Mouse (Mus musculus) embryonic stem cell, embryonic (primary cell): ENCODE data around the gene Luc7l3.

ENCODE experiments used
- CTCF ChIA-PET, 4 experiments: fragments of 300-600 bp in 2 of 4; fragments of 350-600 bp in 2 of 4; sonication (Branson Sonifier 250); formaldehyde crosslinking; loops; one replicate each; lab custom pipeline; 2022; ENCODE audit warnings: inconsistent platforms in 2 of 4; lab: Charles Lee
- POLR2A ChIA-PET, 4 experiments: fragments of 300-600 bp in 2 of 4; fragments of 350-600 bp in 2 of 4; sonication (Branson Sonifier 250); formaldehyde crosslinking; loops; one replicate each; lab custom pipeline; 2022; ENCODE audit warnings: antibody characterized with exemption in 4 of 4, inconsistent platforms in 1 of 4; lab: Charles Lee

The Luc7l3 gene

DNA sequence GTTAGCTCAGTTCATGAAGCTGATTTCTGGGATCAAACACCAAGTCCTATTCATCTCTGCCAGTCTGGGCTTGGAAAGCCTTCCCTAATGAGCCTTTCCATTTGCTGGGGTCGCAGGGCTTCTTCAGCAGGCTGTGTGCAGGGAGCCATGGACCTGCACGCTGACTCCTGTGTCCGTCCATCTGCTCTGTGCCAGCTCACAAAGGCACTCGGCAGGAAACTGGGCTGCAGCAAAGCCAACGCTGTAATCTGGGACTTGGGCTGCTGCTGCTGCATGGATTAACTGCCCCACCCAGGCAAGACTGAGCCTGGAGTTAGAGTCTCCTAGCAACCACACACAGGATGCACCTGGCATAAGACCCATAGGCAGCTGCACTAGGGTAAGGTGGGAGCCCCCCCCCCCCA, 22.2 kb upstream of the Luc7l3 start:
- ChIA-PET POLR2A (interaction anchor here in 2 of 4 experiments (0.6 to 2.0 kb wide), 3 partner anchors 16 to 108 kb away, joined by 3 to 5 read pairs (median 4); partner anchors contain the start of gene Ankrd40 (in 1 of the 2)), CTCF (interaction anchor here in 2 of 4 experiments (0.7 to 2.2 kb wide), 3 partner anchors 142 to 156 kb away, joined by 4 to 8 read pairs (median 5); partner anchors contain the start of genes Spata20 (in 2 of the 2) and Epn3 (in 1 of the 2))

DNA sequence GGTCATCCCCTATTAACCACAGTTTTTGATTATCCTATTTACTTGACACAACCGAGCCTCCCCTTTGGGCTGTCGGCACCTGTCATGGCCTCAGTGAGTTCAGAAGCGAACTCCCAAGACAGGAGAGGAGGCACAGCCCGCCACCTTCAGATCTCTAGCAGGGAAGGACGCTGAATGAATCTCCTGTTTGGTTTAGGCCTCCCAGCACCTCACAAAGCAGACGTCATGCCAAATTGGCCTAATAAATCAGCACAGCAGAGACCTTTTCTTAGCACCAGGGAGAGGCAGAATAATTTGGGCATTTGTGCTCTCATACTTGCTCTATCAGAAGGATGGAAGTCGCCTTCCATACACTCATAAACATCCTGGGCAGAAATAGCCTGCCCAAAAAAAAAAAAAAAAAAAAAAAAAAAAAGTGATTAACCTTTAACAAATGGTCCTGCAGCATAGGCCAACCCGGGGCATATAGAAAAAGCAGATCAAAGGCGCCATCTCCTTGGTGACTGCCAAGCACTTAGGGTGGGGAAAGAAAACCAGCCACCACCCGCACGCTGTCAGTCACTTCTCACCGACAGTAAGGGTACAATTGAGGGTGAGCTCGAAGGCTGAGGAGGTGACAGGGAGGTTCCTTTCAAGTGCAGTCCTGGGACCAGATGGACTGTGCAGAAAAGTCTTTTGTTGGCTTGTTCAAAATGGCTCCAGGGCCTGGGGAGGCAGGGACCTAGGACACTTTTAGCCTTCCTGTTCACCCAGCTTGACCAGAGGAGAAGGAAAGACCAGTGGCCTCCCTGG, 20.5 kb upstream of the Luc7l3 start:
- CTCF ChIA-PET: interaction anchor here in 3 of 4 experiments (1.2 to 2.2 kb wide), 3 partner anchors 144 to 207 kb away, joined by 3 to 8 read pairs (median 5); partner anchors contain the start of genes Spata20 (in 2 of the 3) and Rsad1 (in 1 of the 3)
- POLR2A ChIA-PET: interaction anchor here in 3 of 4 experiments (0.7 to 2.0 kb wide), 6 partner anchors 12 to 323 kb away, joined by 3 to 7 read pairs (median 4); partner anchors contain the start of gene Ankrd40 (in 1 of the 3)

- CTCF ChIA-PET: interaction anchor here in 2 of 4 experiments (0.5 to 3.2 kb wide), 7 partner anchors 10 to 340 kb away, joined by 3 to 15 read pairs (median 4); partner anchors contain the start of gene Spata20 (in 2 of the 2)
- POLR2A ChIA-PET: interaction anchor here in 3 of 4 experiments (0.8 to 2.4 kb wide), 6 partner anchors 9 to 208 kb away, joined by 3 to 8 read pairs (median 6); partner anchors contain the start of genes Ankrd40 (in 1 of the 3), Luc7l3 (in 1 of the 3) and Rsad1 (in 1 of the 3)
Observed at GRCm38 (mm10) chr11:94340948-94341933, 19.5 kb upstream of the Luc7l3 start.

- ChIA-PET POLR2A (interaction anchor here in 3 of 4 experiments (0.8 to 2.4 kb wide), 10 partner anchors 9 to 209 kb away, joined by 3 to 9 read pairs (median 4); partner anchors contain the start of genes Ankrd40 (in 2 of the 3), Luc7l3 (in 1 of the 3) and Rsad1 (in 1 of the 3)), CTCF (interaction anchor here (0.6 to 3.2 kb wide), 23 partner anchors 9 to 244 kb away, joined by 3 to 15 read pairs (median 3); partner anchors contain the start of genes Spata20 (in 2 of the 4) and Ankrd40 (in 1 of the 4))
Observed at GRCm38 (mm10) chr11:94339732-94340585, 18.2 kb upstream of the Luc7l3 start.

DNA sequence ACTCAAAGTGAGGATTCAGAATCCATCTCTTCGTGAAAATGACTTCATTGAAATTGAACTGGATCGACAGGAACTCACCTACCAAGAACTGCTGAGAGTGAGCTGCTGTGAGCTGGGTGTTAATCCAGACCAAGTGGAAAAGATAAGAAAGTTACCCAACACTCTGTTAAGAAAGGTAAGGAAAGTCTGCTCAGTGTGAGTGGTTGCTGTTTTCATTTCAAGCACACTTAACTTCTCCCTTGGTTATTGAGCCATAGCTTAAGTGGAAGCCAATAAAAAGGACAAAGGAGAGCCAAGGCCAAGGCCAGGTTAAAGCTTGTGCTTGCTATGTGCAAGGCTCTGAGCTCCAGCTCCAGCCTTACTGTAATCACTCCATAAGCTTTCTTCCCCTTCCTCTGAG, 16.6 kb upstream of the Luc7l3 start:
- CTCF ChIA-PET: interaction anchor here in 2 of 4 experiments (0.8 to 3.2 kb wide), 4 partner anchors 9 to 210 kb away, joined by 3 to 15 read pairs (median 8); partner anchors contain the start of gene Spata20 (in 2 of the 2)

GRCm38 (mm10) chr11:94336551-94336950, 14.8 kb upstream of the Luc7l3 start:
- CTCF ChIA-PET: interaction anchor here in 1 of 4 experiments (2.6 kb wide), 1 partner anchor 149 kb away, joined by 12 read pairs; the partner anchor contains the start of gene Spata20
- POLR2A ChIA-PET: interaction anchor here in 2 of 4 experiments (0.6 to 1.2 kb wide), 3 partner anchors 76 to 134 kb away, joined by 3 to 4 read pairs (median 3); no protein-coding TSS in a partner anchor

More for the DNA sequence above, 16.6 kb upstream of the Luc7l3 start:
- POLR2A ChIA-PET: interaction anchor here in 3 of 4 experiments (0.5 to 2.0 kb wide), 7 partner anchors 9 to 1623 kb away, joined by 3 to 9 read pairs (median 4); partner anchors contain the start of gene Ankrd40 (in 1 of the 3)

GRCm38 (mm10) chr11:94334386-94334968, 12.7 kb upstream of the Luc7l3 start:
- ChIA-PET CTCF (interaction anchor here in 1 of 4 experiments (0.5 kb wide), 1 partner anchor 240 kb away, joined by 3 read pairs; no protein-coding TSS in a partner anchor), POLR2A (interaction anchor here in 2 of 4 experiments (0.6 to 1.8 kb wide), 7 partner anchors 10 to 124 kb away, joined by 3 to 6 read pairs (median 4); partner anchors contain the start of genes Luc7l3 (in 1 of the 2) and Tob1 (in 1 of the 2))

DNA sequence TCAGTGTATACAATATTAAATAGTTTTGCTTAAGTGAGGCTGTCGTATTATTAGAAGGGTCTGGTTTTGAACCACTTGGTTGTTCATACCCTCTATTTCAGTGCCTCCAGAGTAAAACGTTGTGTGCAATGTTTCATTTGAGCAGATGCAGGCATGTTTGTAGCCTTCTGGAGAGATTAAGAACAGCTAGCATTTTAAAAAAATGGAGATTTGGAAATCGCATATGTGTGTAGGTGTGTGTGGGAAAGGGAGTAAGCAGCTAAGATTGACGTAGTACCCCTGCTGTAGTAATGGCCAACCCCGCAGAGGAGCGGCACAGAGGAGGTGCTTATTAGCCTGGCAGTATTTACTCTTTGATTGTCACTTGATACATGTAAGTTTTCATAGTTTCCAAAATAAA, 10.9 kb upstream of the Luc7l3 start:
- ChIA-PET POLR2A (interaction anchor here in 2 of 4 experiments (0.9 to 1.8 kb wide), 2 partner anchors 19 kb away, joined by 3 to 5 read pairs; no protein-coding TSS in a partner anchor), CTCF (interaction anchor here in 1 of 4 experiments (1.1 kb wide), 1 partner anchor 25 kb away, joined by 3 read pairs; no protein-coding TSS in a partner anchor)

DNA sequence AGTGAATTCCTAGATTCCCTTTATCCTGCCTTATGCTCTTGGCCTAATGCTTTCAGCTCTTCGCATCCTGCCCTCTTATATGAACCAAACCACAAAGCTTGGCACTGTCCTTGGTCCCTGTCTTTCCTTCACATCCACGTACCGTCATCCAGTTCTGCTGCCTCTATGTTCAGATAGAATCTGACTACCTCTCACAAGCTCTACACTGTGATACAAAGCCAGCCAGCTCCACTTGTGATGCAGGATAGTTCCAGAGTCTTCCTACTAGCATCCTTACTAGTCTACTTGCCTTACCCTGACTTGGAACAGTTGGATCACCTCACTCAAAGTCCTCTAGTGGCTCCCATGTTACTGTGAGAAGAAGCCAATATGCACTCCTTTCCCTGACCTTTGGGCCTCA, 8.4 kb upstream of the Luc7l3 start:
- ChIA-PET POLR2A (interaction anchor here in 2 of 4 experiments (0.8 to 5.0 kb wide), 14 partner anchors 8 to 240 kb away, joined by 3 to 91 read pairs (median 4); partner anchors contain the start of genes Luc7l3 (in 2 of the 2), Spata20 (in 1 of the 2) and Tob1 (in 1 of the 2)), CTCF (interaction anchor here in 3 of 4 experiments (0.6 to 1.7 kb wide), 8 partner anchors 9 to 197 kb away, joined by 3 to 12 read pairs (median 4); partner anchors contain the start of gene Spata20 (in 2 of the 3))

DNA sequence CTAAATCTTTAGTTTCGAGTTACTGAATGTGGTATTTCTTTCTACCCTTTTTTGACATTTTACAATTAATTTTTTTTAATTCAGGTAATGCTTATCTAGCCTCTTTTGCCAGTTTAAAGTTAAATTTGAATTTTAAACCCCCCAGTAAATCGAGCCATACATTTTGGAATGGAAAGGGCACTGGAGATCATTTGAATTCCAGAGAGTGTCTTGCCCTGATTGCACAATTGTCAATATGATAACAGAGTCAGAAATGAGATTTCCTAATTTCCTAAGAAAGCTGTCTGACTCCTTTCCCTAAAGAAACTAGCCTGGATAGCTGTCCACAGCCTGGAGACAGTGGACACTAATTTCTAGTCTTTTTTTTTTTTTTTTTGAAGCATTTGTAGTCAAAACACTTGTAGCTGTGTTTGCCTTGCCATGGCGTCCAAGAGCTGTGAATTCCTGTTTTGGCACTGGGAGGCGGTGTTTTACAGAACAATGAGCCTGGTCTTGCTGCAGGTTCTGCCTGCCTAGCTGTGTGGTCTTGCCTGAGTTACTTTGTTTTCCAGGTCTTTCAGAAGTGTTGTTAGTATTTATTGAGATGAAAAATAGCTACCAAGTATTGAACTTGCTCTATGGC, 7.6 kb upstream of the Luc7l3 start:
- ChIA-PET POLR2A (interaction anchor here in 3 of 4 experiments (0.6 to 5.0 kb wide), 21 partner anchors 8 to 361 kb away, joined by 3 to 91 read pairs (median 4); partner anchors contain the start of genes Spata20 (in 2 of the 3), Tob1 (in 2 of the 3), Gm20390 (in 1 of the 3) and Luc7l3 (in 1 of the 3)), CTCF (interaction anchor here (0.6 to 1.7 kb wide), 24 partner anchors 9 to 1139 kb away, joined by 3 to 12 read pairs (median 4); partner anchors contain the start of gene Spata20 (in 2 of the 4))

GRCm38 (mm10) chr11:94328644-94329025, 6.8 kb upstream of the Luc7l3 start:
- CTCF ChIA-PET: interaction anchor here in 3 of 4 experiments (0.5 to 1.9 kb wide), 8 partner anchors 11 to 220 kb away, joined by 3 to 6 read pairs (median 4); no protein-coding TSS in a partner anchor
- POLR2A ChIA-PET: interaction anchor here in 3 of 4 experiments (0.6 to 5.0 kb wide), 26 partner anchors 11 to 775 kb away, joined by 3 to 91 read pairs (median 4); partner anchors contain the start of genes Spata20 (in 2 of the 3), Cacna1g (in 1 of the 3), Gm20390 (in 1 of the 3) and Lrrc59 (in 1 of the 3)

- ChIA-PET CTCF (interaction anchor here (0.5 to 1.9 kb wide), 15 partner anchors 9 to 402 kb away, joined by 3 to 9 read pairs (median 4); partner anchors contain the start of gene Spata20 (in 1 of the 4)), POLR2A (interaction anchor here (0.5 to 5.0 kb wide), 76 partner anchors 9 to 876 kb away, joined by 3 to 91 read pairs (median 4); partner anchors contain the start of genes Tob1 (in 3 of the 4), Cacna1g (in 1 of the 4), Chad (in 1 of the 4) and Gm20390 (in 1 of the 4))
Observed at GRCm38 (mm10) chr11:94327693-94328643, 6.2 kb upstream of the Luc7l3 start, which contains the start of gene Ankrd40. Gene Ankrd40 (plus strand): TSS chr11:94328001.

GRCm38 (mm10) chr11:94326961-94327411, 5.2 kb upstream of the Luc7l3 start:
- POLR2A ChIA-PET: interaction anchor here (0.6 to 5.0 kb wide), 44 partner anchors 10 to 359 kb away, joined by 3 to 91 read pairs (median 4); partner anchors contain the start of genes Tob1 (in 3 of the 4), Cacna1g (in 1 of the 4), Chad (in 1 of the 4) and Gm20390 (in 1 of the 4)
- CTCF ChIA-PET: interaction anchor here (0.6 to 1.9 kb wide), 7 partner anchors 8 to 357 kb away, joined by 3 to 7 read pairs (median 4); partner anchors contain the start of gene Spata20 (in 1 of the 4)
